Mouse (Mus musculus) erythroblast, embryonic 14.5 days (primary cell): ENCODE results near the gene Ccdc40.

Experiments
- GATA1 ChIP-seq: IDR thresholded peaks from 2 replicates; pipeline ENCODE4 v1.6.1; 2012; ENCODE audit warnings: low read length, inconsistent platforms, mixed read lengths
- TAL1 ChIP-seq: IDR thresholded peaks from 3 replicates; pipeline ENCODE4 v1.6.1; 2012; ENCODE audit warnings: low read length, inconsistent platforms, mixed read lengths

DNA sequence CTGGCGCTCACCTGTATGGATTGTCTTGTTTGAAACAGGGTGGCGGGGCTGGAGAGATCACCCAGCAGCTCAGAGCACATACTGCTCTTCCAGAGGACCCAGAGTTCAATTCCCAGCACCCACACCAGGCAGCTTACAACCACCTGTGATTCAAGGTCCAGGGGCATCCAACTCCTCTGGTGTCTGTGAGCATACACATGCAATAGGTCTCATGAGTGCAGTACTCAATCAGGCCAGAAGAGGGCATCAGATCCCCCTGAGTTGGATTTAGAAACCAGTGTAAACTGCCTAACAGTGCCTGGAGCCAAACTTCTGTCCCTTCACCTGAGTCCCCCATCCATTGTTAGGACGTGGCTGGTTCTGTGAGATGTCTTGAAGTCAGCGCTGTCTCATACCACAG lies 7.2 kb downstream of the Ccdc40 start:
- no peak for TF ChIP-seq TAL1
- no peak for TF ChIP-seq GATA1
